Mouse (Mus musculus) hindbrain, embryonic 11.5 days (tissue): ENCODE results near the gene Rufy2. TPM values are rescaled to one million over a fixed set of nuclear protein-coding genes. Genes with fewer than 3 reads are reported as not detected.
A peak's percentile ranks its signal among the peaks of the same experiment; 100 is the strongest.

Source experiments
- ATAC-seq: fragments of 200-750 bp; cut with Nextera tagmentation; 2 replicates; pipeline ENCODE4 v1.8.0; 2017; ENCODE audit warnings: mild to moderate bottlenecking, moderate TSS enrichment, moderate library complexity; ENCODE audit not compliant: low FRiP score
- DNase-seq: peaks from one replicate; pipeline ENCODE4 v3.0.0-alpha.2; 2015; ENCODE audit warnings: low spot score
- H3K27ac ChIP-seq: fragments of 300-500 bp; sonication (generic); 2 replicates; pipeline ENCODE4 v1.5.1; 2014; ENCODE audit warnings: mild to moderate bottlenecking, low read depth, low read length
- H3K27me3 ChIP-seq: fragments of 300-500 bp; sonication (generic); 2 replicates; pipeline ENCODE4 v1.6.1; 2014; ENCODE audit warnings: mild to moderate bottlenecking, low read length, moderate library complexity, mixed read lengths; ENCODE audit not compliant: control insufficient read depth, insufficient read depth
- H3K36me3 ChIP-seq: fragments of 300-500 bp; sonication (generic); 2 replicates; pipeline ENCODE4 v1.6.1; 2014; ENCODE audit warnings: mild to moderate bottlenecking, low read length, moderate library complexity, mixed read lengths; ENCODE audit not compliant: control insufficient read depth, insufficient read depth
- H3K4me1 ChIP-seq: fragments of 300-500 bp; sonication (generic); replicated peaks from 2 replicates; pipeline ENCODE4 v1.6.1; 2014; ENCODE audit warnings: low read length, mixed read lengths; ENCODE audit not compliant: control insufficient read depth, insufficient read depth
- H3K4me2 ChIP-seq: fragments of 300-500 bp; sonication (generic); replicated peaks from 2 replicates; pipeline ENCODE4 v1.6.1; 2014; ENCODE audit warnings: mild to moderate bottlenecking, low read depth, low read length
- H3K4me3 ChIP-seq: fragments of 300-500 bp; sonication (generic); 2 replicates; pipeline ENCODE4 v1.5.1; 2014; ENCODE audit warnings: low read depth, low read length
- H3K9ac ChIP-seq: fragments of 300-500 bp; sonication (generic); 2 replicates; pipeline ENCODE4 v1.6.1; 2014; ENCODE audit warnings: low read depth, low read length
- H3K9me3 ChIP-seq: fragments of 300-500 bp; sonication (generic); 2 replicates; pipeline ENCODE4 v1.6.1; 2016; ENCODE audit warnings: low read length; ENCODE audit not compliant: control insufficient read depth
- WGBS: fragments of 180-500 bp; shearing (Covaris S2); extraction: QIAGEN DNeasy Blood & Tissue Kit; methylation state at CpG from one replicate; pipeline ENCODE4 v1.1.7; 2014; 5-methylcytosine and 5-hydroxymethylcytosine counted together
- polyA plus RNA-seq: library from polyadenylated mRNA; unstranded; fragments of >200 nt; fragmentation: Nextera tagmentation; extraction: Ambion mirVana; gene quantifications from 2 replicates; pipeline ENCODE4 v1.2.1, GENCODE M21; 2014

Rufy2 gene
- polyA plus RNA-seq, 1 experiment from 2014 or later, result 35.0 TPM

GRCm38 (mm10) chr10:63061266-63061665 lies 81.2 kb downstream of the Rufy2 start:
- H3K4me3 ChIP-seq, result no peak overlapping the region

GRCm38 (mm10) chr10:63062696-63063095 lies 82.7 kb downstream of the Rufy2 start:
- H3K9me3 ChIP-seq, result no peaks in the 10 kb centered on the region
- WGBS, result 92% methylated on average over 5 of the region's 5 CpGs
- H3K27ac ChIP-seq, result no peak overlapping the region

More at GRCm38 (mm10) chr10:63061266-63061665, 81.2 kb downstream of the Rufy2 start:
- no peak for ATAC-seq
- no peaks in the 10 kb centered on the region for H3K27me3 ChIP-seq
- no peaks in the 10 kb centered on the region for H3K9me3 ChIP-seq
- no peaks in the 10 kb centered on the region for H3K36me3 ChIP-seq
- WGBS, result 70% methylated on average over 12 of the region's 12 CpGs
- H3K4me1 ChIP-seq, result no peaks in the 10 kb centered on the region
- no peak overlapping the region for H3K9ac ChIP-seq
- no peak for DNase-seq
- H3K4me2 ChIP-seq, result no peak overlapping the region
- H3K27ac ChIP-seq, result no peak overlapping the region

GRCm38 (mm10) chr10:63063365-63063764 lies 83.3 kb downstream of the Rufy2 start:
- Histone ChIP-seq H3K4me2 (no peak overlapping the region), H3K9ac (no peak overlapping the region), H3K4me1 (no peaks in the 10 kb centered on the region), H3K4me3 (no peak overlapping the region), H3K36me3 (no peaks in the 10 kb centered on the region), H3K27me3 (no peaks in the 10 kb centered on the region), H3K27ac (no peak overlapping the region), H3K9me3 (no peaks in the 10 kb centered on the region)
- whole genome bisulfite sequencing, result 76% methylated on average over 7 of the region's 7 CpGs
- ATAC-seq (no peak), DNase-seq (no peak)

More at GRCm38 (mm10) chr10:63062696-63063095, 82.7 kb downstream of the Rufy2 start:
- Histone ChIP-seq H3K4me1 (no peaks in the 10 kb centered on the region), H3K36me3 (no peaks in the 10 kb centered on the region), H3K9ac (no peak overlapping the region), H3K4me2 (no peak overlapping the region), H3K27me3 (no peaks in the 10 kb centered on the region), H3K4me3 (no peak overlapping the region)
- DNase-seq, result no peak
- ATAC-seq, result no peak

GRCm38 (mm10) chr10:63064516-63064915 lies 84.5 kb downstream of the Rufy2 start:
- DNase-seq (no peak), ATAC-seq (no peak)
- Histone ChIP-seq H3K4me2 (no peak overlapping the region), H3K9me3 (no peaks in the 10 kb centered on the region), H3K27me3 (no peaks in the 10 kb centered on the region), H3K4me1 (no peaks in the 10 kb centered on the region), H3K27ac (no peak overlapping the region), H3K9ac (no peak overlapping the region), H3K36me3 (no peaks in the 10 kb centered on the region), H3K4me3 (no peak overlapping the region)
- 83% methylated on average over 9 of the region's 9 CpGs for WGBS

GRCm38 (mm10) chr10:63065561-63065960 lies 85.5 kb downstream of the Rufy2 start:
- Histone ChIP-seq H3K4me3 (no peak overlapping the region), H3K9ac (no peak overlapping the region), H3K27me3 (no peaks in the 10 kb centered on the region), H3K27ac (no peak overlapping the region), H3K4me1 (no peaks in the 10 kb centered on the region), H3K9me3 (no peaks in the 10 kb centered on the region), H3K4me2 (no peak overlapping the region), H3K36me3 (no peaks in the 10 kb centered on the region)
- ATAC-seq (no peak), DNase-seq (no peak)
- 72% methylated on average over 8 of the region's 8 CpGs for WGBS

- Histone ChIP-seq H3K4me1 (no peaks in the 10 kb centered on the region), H3K27ac (no peak overlapping the region), H3K4me3 (no peak overlapping the region), H3K36me3 (no peaks in the 10 kb centered on the region), H3K9ac (no peak overlapping the region), H3K4me2 (no peak overlapping the region), H3K27me3 (no peaks in the 10 kb centered on the region), H3K9me3 (no peaks in the 10 kb centered on the region)
- DNase-seq (peak; percentile 83), ATAC-seq (peak; percentile 71)
- WGBS, result 12% methylated on average over 5 of the region's 5 CpGs
These were observed 86.0 kb downstream of the Rufy2 start for GRCm38 (mm10) chr10:63065988-63066387.

Other genes starting within 250 kb of the Rufy2 start
- gene Ccar1, start 187.9 kb upstream of the Rufy2 start, polyA plus RNA-seq, result 155 and 176 TPM in 2 replicates
- 32.9 and 41.5 TPM in 2 replicates for gene Tet1, start 71.2 kb upstream of the Rufy2 start, polyA plus RNA-seq
- 11.6 and 12.9 TPM in 2 replicates for gene Slc25a16, start 59.6 kb upstream of the Rufy2 start, polyA plus RNA-seq
- gene Dna2, start 33.2 kb upstream of the Rufy2 start, polyA plus RNA-seq, result 18.7 and 18.9 TPM in 2 replicates
- 163 and 166 TPM in 2 replicates for gene Hnrnph3, start 44.0 kb downstream of the Rufy2 start, polyA plus RNA-seq
- gene Pbld2, start 44.1 kb downstream of the Rufy2 start, polyA plus RNA-seq, result 1.3 and 1.5 TPM in 2 replicates
- 0.78 and 1.2 TPM in 2 replicates for gene Pbld1, start 79.9 kb downstream of the Rufy2 start, polyA plus RNA-seq
- gene Atoh7, start 119.4 kb downstream of the Rufy2 start, polyA plus RNA-seq, result 0.34 and 0.43 TPM in 2 replicates
- 0.09 and 0.10 TPM in 2 replicates for gene Mypn, start 223.7 kb downstream of the Rufy2 start, polyA plus RNA-seq